21 mouse cellular contexts compared by ENCODE assay signal in genomic region chr4:149986671-149987417, GRCm38 (mm10). TPM values are rescaled to one million over a fixed set of nuclear protein-coding genes. Genes with fewer than 3 reads are reported as not detected.
A peak's percentile ranks its signal among the peaks of the same experiment; 100 is the strongest.
DNase-seq lines count a peak whose midpoint lies in the region; ATAC-seq lines count a peak whose summit lies in the region.
"Had no signal": no experiment of that assay in that cellular context is flagged by ENCODE, and none has a peak within 500 bp of the region (broad histone marks: within the 10 kb centered on the region; RNA-seq: fewer than 3 reads in every experiment).

No protein-coding gene starts in this region.

- no peak overlapping the region for H3K9ac ChIP-seq in midbrain, embryonic 16.5 days (ENCODE audit: low read depth, low read length)
- H3K9ac ChIP-seq: embryonic facial prominence, embryonic 13.5 days; forebrain, embryonic 12.5 days; forebrain, embryonic 15.5 days; hindbrain, embryonic 12.5 days; hindbrain, embryonic 15.5 days had no signal

- H3K27me3 ChIP-seq in midbrain, embryonic 10.5 days (ENCODE audit: low read depth, poor library complexity, severe bottlenecking): peaks cover 38% of the 10 kb centered on the region
- H3K27me3 ChIP-seq in midbrain, embryonic 16.5 days (ENCODE audit: control insufficient read depth, insufficient read depth, low read depth, low read length): no peaks in the 10 kb centered on the region
- H3K27me3 ChIP-seq: forebrain, embryonic 15.5 days; hindbrain, embryonic 15.5 days had no signal

- H3K4me3 ChIP-seq in midbrain, embryonic 10.5 days: no peak overlapping the region
- no peak overlapping the region for H3K4me3 ChIP-seq in midbrain, embryonic 16.5 days (ENCODE audit: low read depth, low read length)
- H3K4me3 ChIP-seq: embryonic facial prominence, embryonic 10.5 days; embryonic facial prominence, embryonic 13.5 days; erythroblast, embryonic 14.5 days; forebrain, embryonic 12.5 days; forebrain, embryonic 15.5 days; hindbrain, embryonic 12.5 days; hindbrain, embryonic 15.5 days had no signal

- no peak overlapping the region for H3K27ac ChIP-seq in midbrain, embryonic 10.5 days (replicated peaks)
- H3K27ac ChIP-seq in midbrain, embryonic 16.5 days (ENCODE audit: low read length): no peak overlapping the region
- H3K27ac ChIP-seq: embryonic facial prominence, embryonic 10.5 days; embryonic facial prominence, embryonic 13.5 days; forebrain, embryonic 12.5 days; forebrain, embryonic 15.5 days; hindbrain, embryonic 12.5 days; hindbrain, embryonic 15.5 days had no signal

- no peak for ATAC-seq in midbrain, embryonic 16.5 days
- ATAC-seq: forebrain, embryonic 15.5 days had no signal

- H3K4me2 ChIP-seq in midbrain, embryonic 16.5 days (ENCODE audit: low read length): no peak overlapping the region
- H3K4me2 ChIP-seq: embryonic facial prominence, embryonic 13.5 days; forebrain, embryonic 12.5 days; forebrain, embryonic 15.5 days; heart, embryonic 11.5 days; hindbrain, embryonic 12.5 days; hindbrain, embryonic 15.5 days had no signal

- peaks cover 28% of the 10 kb centered on the region for H3K4me1 ChIP-seq in midbrain, embryonic 10.5 days
- peaks cover 17% of the 10 kb centered on the region for H3K4me1 ChIP-seq in midbrain, embryonic 16.5 days (ENCODE audit: control insufficient read depth, insufficient read depth, low read length)

- 84% methylated on average over 10 of the region's 10 CpGs for WGBS in midbrain, embryonic 10.5 days
- 85% methylated on average over 10 of the region's 10 CpGs for WGBS in midbrain, embryonic 16.5 days

- peak; percentile 43 for DNase-seq in cerebellum, adult 9-11 months
- no peak for DNase-seq in cerebellum, postnatal 36 days
- DNase-seq in retina, adult 2 months (ENCODE audit: low read depth, low spot score): peak; percentile 60
- DNase-seq in retina, embryonic 14.5 days (ENCODE audit: low spot score): no peak
- DNase-seq in retina, postnatal 1 day: peak; percentile 48
- DNase-seq in midbrain, embryonic 10.5 days (ENCODE audit: low spot score): no peak
- DNase-seq: adrenal gland, adult 2 months; adrenal gland, postnatal 14 days; cerebellum, adult 2 months; cerebellum, postnatal 14 days; embryo, embryonic 11 days; gastrocnemius, postnatal 10 days had no signal

- no peaks in the 10 kb centered on the region for H3K36me3 ChIP-seq in midbrain, embryonic 10.5 days
- no peaks in the 10 kb centered on the region for H3K36me3 ChIP-seq in midbrain, embryonic 16.5 days (ENCODE audit: control insufficient read depth, insufficient read depth, low read length)
- H3K36me3 ChIP-seq: forebrain, embryonic 12.5 days; forebrain, embryonic 15.5 days; hindbrain, embryonic 12.5 days; hindbrain, embryonic 15.5 days had no signal

- H3K9me3 ChIP-seq in midbrain, embryonic 10.5 days (replicated peaks): no peaks in the 10 kb centered on the region
- no peaks in the 10 kb centered on the region for H3K9me3 ChIP-seq in midbrain, embryonic 16.5 days (replicated peaks; ENCODE audit: control insufficient read depth, low read length, poor library complexity, severe bottlenecking)
- H3K9me3 ChIP-seq: embryonic facial prominence, embryonic 10.5 days; embryonic facial prominence, embryonic 13.5 days; forebrain, embryonic 12.5 days; forebrain, embryonic 15.5 days; hindbrain, embryonic 12.5 days; hindbrain, embryonic 15.5 days had no signal

RNA-seq across cellular contexts. Expression of gene H6pd, which starts 22.0 kb away (rescaled TPM):
- 3.7 and 4.0 TPM in 2 replicates for polyA plus RNA-seq in midbrain, embryonic 10.5 days (2016; fragmentation: Nextera tagmentation; extraction: Ambion mirVana)
- 2.5 and 3.1 TPM in 2 replicates for polyA plus RNA-seq in midbrain, embryonic 16.5 days (2015; fragmentation: Nextera tagmentation; extraction: Ambion mirVana)

RNA-seq across cellular contexts. Expression of gene Spsb1, which starts 32.0 kb away (rescaled TPM):
- 8.3 and 8.7 TPM in 2 replicates for polyA plus RNA-seq in midbrain, embryonic 10.5 days (2016; fragmentation: Nextera tagmentation; extraction: Ambion mirVana)
- polyA plus RNA-seq in midbrain, embryonic 16.5 days (2015; fragmentation: Nextera tagmentation; extraction: Ambion mirVana): 3.8 and 5.1 TPM in 2 replicates
- polyA plus RNA-seq: erythroblast, embryonic 14.5 days had no signal

Comparison
In these comparisons a context has a peak if more than half of its experiments do, and no peak if none do; other contexts are left out.
1. DNase-seq: peak in cerebellum, adult 9-11 months (single experiment), retina, adult 2 months (single experiment) and retina, postnatal 1 day (single experiment); none in cerebellum, postnatal 36 days (0 of 2), retina, embryonic 14.5 days (single experiment) and midbrain, embryonic 10.5 days (single experiment).